Mouse (Mus musculus) hindbrain, embryonic 14.5 days (tissue): ENCODE measurements around the gene Foxp1. TPM values are rescaled to one million over a fixed set of nuclear protein-coding genes. Genes with fewer than 3 reads are reported as not detected.

Source experiments
- ATAC-seq: fragments of 200-750 bp; cut with Nextera tagmentation; 2 replicates; pipeline ENCODE4 v1.8.0; 2017; ENCODE audit warnings: moderate number of reproducible peaks, mild to moderate bottlenecking, moderate TSS enrichment, moderate library complexity; ENCODE audit not compliant: low FRiP score
- DNase-seq: peaks from one replicate; pipeline ENCODE4 v3.0.0-alpha.2; 2015; ENCODE audit warnings: low spot score
- H3K27ac ChIP-seq: fragments of 300-500 bp; sonication (generic); 2 replicates; pipeline ENCODE4 v1.5.1; 2014; ENCODE audit warnings: mild to moderate bottlenecking, moderate library complexity
- H3K27me3 ChIP-seq: fragments of 300-500 bp; sonication (generic); 2 replicates; pipeline ENCODE4 v1.6.1; 2014; ENCODE audit warnings: mild to moderate bottlenecking, low read length, mixed read lengths; ENCODE audit not compliant: control insufficient read depth, insufficient read depth
- H3K36me3 ChIP-seq: fragments of 300-500 bp; sonication (generic); replicated peaks from 2 replicates; pipeline ENCODE4 v1.6.1; 2014; ENCODE audit not compliant: control insufficient read depth, insufficient read depth
- H3K4me1 ChIP-seq: fragments of 300-500 bp; sonication (generic); replicated peaks from 2 replicates; pipeline ENCODE4 v1.6.1; 2014; ENCODE audit warnings: antibody characterized with exemption, low read length, mixed read lengths; ENCODE audit not compliant: control insufficient read depth, insufficient read depth
- H3K4me2 ChIP-seq: fragments of 300-500 bp; sonication (generic); replicated peaks from 2 replicates; pipeline ENCODE4 v1.6.1; 2014; ENCODE audit warnings: mild to moderate bottlenecking, moderate library complexity
- H3K4me3 ChIP-seq: fragments of 300-500 bp; sonication (generic); replicated peaks from 2 replicates; pipeline ENCODE4 v1.5.1; 2014; ENCODE audit warnings: mild to moderate bottlenecking, low read length
- H3K9ac ChIP-seq: fragments of 300-500 bp; sonication (generic); 2 replicates; pipeline ENCODE4 v1.6.1; 2014
- H3K9me3 ChIP-seq: fragments of 300-500 bp; sonication (generic); 2 replicates; pipeline ENCODE4 v1.6.1; 2016; ENCODE audit warnings: low read length; ENCODE audit not compliant: control insufficient read depth
- WGBS: fragments of 180-500 bp; shearing (Covaris S2); extraction: QIAGEN DNeasy Blood & Tissue Kit; methylation state at CpG from one replicate; pipeline ENCODE4 v1.1.7; 2014; 5-methylcytosine and 5-hydroxymethylcytosine counted together
- polyA plus RNA-seq: library from polyadenylated mRNA; unstranded; fragments of >200 nt; fragmentation: Nextera tagmentation; extraction: Ambion mirVana; gene quantifications from 2 replicates; pipeline ENCODE4 v1.2.1, GENCODE M21; 2014

Gene Foxp1
- polyA plus RNA-seq, 1 experiment from 2014 or later: 68.3 TPM

GRCm38 (mm10) chr6:99359036-99359698, 163.4 kb downstream of the Foxp1 start:
- H3K4me3 ChIP-seq: no peak overlapping the region
- DNase-seq (no peak), ATAC-seq (no peak)
- no peak overlapping the region for H3K9ac ChIP-seq
- H3K4me2 ChIP-seq: no peak overlapping the region
- no peak overlapping the region for H3K27ac ChIP-seq
- H3K27me3 ChIP-seq: no peaks in the 10 kb centered on the region
- H3K9me3 ChIP-seq: no peaks in the 10 kb centered on the region
- 85% methylated on average over 9 of the region's 9 CpGs for WGBS
- H3K36me3 ChIP-seq: no peaks in the 10 kb centered on the region
- no peaks in the 10 kb centered on the region for H3K4me1 ChIP-seq

DNA sequence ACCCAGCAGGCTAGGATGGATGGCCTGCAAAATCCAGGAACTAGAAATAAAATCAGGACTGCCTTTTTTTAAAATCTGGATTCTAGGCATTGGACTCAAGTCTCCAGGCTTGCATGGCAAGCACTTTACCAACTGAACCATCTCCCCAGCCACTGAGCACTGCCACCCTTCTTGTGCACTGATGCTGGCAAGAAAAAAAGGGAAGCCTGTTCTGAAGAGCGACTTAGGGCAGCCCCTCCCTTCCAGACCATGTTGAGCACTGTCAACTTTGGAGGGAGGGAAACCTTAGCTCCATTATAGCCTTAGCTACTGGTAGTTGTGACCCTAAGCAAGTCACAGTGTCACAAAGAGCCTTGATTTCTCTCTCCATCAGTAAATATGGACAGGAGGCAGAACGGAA, 164.6 kb downstream of the Foxp1 start:
- DNase-seq (no peak), ATAC-seq (no peak)
- no peak overlapping the region for H3K4me2 ChIP-seq
- no peak overlapping the region for H3K4me3 ChIP-seq
- no peaks in the 10 kb centered on the region for H3K36me3 ChIP-seq
- H3K27ac ChIP-seq: no peak overlapping the region
- WGBS: 98% methylated on average over 2 of the region's 2 CpGs
- no peak overlapping the region for H3K9ac ChIP-seq
- H3K9me3 ChIP-seq: no peaks in the 10 kb centered on the region
- H3K4me1 ChIP-seq: no peaks in the 10 kb centered on the region
- H3K27me3 ChIP-seq: no peaks in the 10 kb centered on the region

DNA sequence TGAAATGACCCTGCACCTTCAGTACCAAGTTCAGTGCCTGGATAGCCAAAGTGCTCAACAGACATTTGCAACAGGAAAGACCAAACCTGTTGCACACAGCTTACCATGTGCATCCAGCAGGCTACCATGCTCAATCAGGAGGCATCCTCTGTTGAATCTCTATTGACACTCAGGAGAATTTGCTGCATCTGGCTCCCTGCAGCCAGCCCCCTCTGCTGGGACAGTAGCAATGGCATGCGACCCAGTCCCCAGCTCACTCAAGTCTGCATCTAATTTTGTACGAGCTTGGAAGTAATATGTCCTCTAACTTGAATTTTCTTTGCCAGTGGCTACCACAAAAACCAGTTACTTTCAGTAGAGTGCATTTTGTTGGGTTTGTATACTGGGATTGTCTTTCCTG, 168.2 kb downstream of the Foxp1 start:
- WGBS: 76% methylated on average over 2 of the region's 2 CpGs
- no peak overlapping the region for H3K27ac ChIP-seq
- no peak overlapping the region for H3K4me2 ChIP-seq
- ATAC-seq: no peak
- H3K4me3 ChIP-seq: no peak overlapping the region
- H3K9me3 ChIP-seq: no peaks in the 10 kb centered on the region
- H3K9ac ChIP-seq: no peak overlapping the region
- DNase-seq: no peak
- no peaks in the 10 kb centered on the region for H3K27me3 ChIP-seq
- H3K4me1 ChIP-seq: no peaks in the 10 kb centered on the region
- H3K36me3 ChIP-seq: no peaks in the 10 kb centered on the region

DNA sequence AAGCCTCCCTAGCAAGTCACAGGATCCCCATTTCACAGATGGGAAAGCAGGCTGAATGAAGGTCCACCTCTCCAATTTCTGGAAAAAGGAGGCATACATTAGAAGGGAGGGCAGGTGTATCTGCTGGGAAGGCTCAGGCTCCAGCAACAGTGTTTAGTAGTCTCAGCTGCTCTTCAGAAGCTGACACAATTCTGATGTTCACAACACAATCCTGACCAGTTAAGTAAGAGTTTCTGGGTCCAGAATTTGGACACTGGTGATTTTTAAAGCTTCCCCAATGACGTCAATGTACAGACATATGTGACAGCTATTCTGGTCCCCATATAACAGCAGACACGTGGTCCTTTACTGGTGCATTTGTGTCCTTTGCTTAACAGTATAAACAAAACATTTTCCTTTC, 169.1 kb downstream of the Foxp1 start:
- Histone ChIP-seq H3K9ac (no peak overlapping the region), H3K4me3 (no peak overlapping the region), H3K9me3 (no peaks in the 10 kb centered on the region), H3K4me2 (no peak overlapping the region), H3K27ac (no peak overlapping the region), H3K36me3 (no peaks in the 10 kb centered on the region), H3K4me1 (no peaks in the 10 kb centered on the region), H3K27me3 (no peaks in the 10 kb centered on the region)
- WGBS: 84% methylated on average over 2 of the region's 2 CpGs
- DNase-seq: no peak
- no peak for ATAC-seq

DNA sequence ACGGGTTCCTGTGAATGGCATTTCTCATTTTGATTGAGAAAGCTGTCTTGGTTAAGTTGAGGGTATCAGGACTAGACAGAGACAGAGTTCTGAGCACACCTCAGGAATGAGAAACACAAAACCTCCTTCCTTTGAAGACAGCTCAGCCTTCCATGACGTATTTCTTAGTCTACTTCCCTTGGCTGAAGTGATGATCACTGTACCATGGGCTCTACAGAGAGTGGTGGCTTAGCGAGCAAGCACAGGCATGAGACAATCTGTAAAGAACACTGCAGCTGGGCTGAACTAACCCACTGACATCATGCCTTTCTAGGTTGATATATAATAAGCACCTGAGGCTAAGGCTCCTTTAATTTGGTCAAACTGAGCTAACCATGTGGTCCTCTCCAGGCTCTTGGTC, 172.0 kb downstream of the Foxp1 start:
- H3K4me3 ChIP-seq: no peak overlapping the region
- no peaks in the 10 kb centered on the region for H3K27me3 ChIP-seq
- H3K27ac ChIP-seq: no peak overlapping the region
- 81% methylated on average over 3 of the region's 3 CpGs for WGBS
- H3K36me3 ChIP-seq: no peaks in the 10 kb centered on the region
- H3K9me3 ChIP-seq: no peaks in the 10 kb centered on the region
- 0 out of 2 replicates have a peak, but pooled peaks cover 3% of the 10 kb centered on the region for H3K4me1 ChIP-seq
- ATAC-seq (no peak), DNase-seq (no peak)
- H3K4me2 ChIP-seq: no peak overlapping the region
- no peak overlapping the region for H3K9ac ChIP-seq

GRCm38 (mm10) chr6:99350156-99350555, 172.4 kb downstream of the Foxp1 start:
- no peak overlapping the region for H3K27ac ChIP-seq
- H3K9ac ChIP-seq: no peak overlapping the region
- no peaks in the 10 kb centered on the region for H3K27me3 ChIP-seq
- no peak overlapping the region for H3K4me2 ChIP-seq
- ATAC-seq (no peak), DNase-seq (no peak)
- no peaks in the 10 kb centered on the region for H3K36me3 ChIP-seq
- 86% methylated on average over 5 of the region's 5 CpGs for WGBS
- H3K4me1 ChIP-seq: 0 out of 2 replicates have a peak, but pooled peaks cover 3% of the 10 kb centered on the region
- no peak overlapping the region for H3K4me3 ChIP-seq
- H3K9me3 ChIP-seq: no peaks in the 10 kb centered on the region

DNA sequence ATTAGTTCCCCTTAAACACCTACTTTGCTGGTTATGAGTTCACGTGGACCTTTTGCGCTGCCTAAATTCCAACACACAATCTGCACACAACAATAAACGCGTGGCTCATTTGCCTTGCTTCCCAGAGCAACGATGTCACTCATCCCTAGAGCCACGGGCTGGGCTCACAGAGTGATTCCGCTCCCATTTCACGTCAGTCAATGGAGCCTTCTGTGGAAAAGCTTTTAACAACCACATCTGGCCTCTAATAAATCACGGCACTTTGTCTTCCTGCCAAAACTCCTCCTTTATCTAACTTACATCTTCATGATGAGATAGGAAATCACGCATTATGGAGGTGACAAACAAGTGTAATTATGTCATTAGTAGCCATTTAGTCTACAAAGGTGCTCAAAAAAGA, 174.7 kb downstream of the Foxp1 start:
- Histone ChIP-seq H3K36me3 (no peaks in the 10 kb centered on the region), H3K4me2 (no peak overlapping the region), H3K27me3 (no peaks in the 10 kb centered on the region), H3K9me3 (no peaks in the 10 kb centered on the region), H3K27ac (no peak overlapping the region), H3K4me3 (no peak overlapping the region), H3K9ac (no peak overlapping the region), H3K4me1 (0 out of 2 replicates have a peak, but pooled peaks cover 3% of the 10 kb centered on the region)
- 29% methylated on average over 10 of the region's 10 CpGs for WGBS
- DNase-seq (no peak), ATAC-seq (no peak)

DNA sequence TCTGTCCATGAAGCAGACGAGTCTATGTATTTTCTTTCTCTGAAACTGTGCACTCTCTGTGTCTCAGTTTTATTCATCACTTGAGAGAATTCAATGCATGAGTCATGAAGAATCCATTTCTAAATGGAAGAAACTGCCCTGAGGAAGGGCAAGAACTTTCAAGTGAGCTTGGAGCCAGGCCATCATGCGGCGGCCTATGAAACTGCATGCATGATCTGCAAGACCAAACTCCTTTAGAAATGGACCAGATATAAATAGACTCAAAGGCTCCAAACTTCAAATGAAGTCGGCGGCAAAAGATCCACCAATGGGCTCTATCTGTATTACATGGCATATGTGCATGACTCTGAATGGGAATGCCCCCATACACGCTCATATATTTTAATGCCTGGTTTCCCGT, 177.6 kb downstream of the Foxp1 start:
- Histone ChIP-seq H3K9ac (no peak overlapping the region), H3K9me3 (no peaks in the 10 kb centered on the region), H3K36me3 (no peaks in the 10 kb centered on the region), H3K4me1 (0 out of 2 replicates have a peak, but pooled peaks cover 3% of the 10 kb centered on the region), H3K27me3 (no peaks in the 10 kb centered on the region), H3K27ac (no peak overlapping the region), H3K4me2 (no peak overlapping the region), H3K4me3 (no peak overlapping the region)
- 98% methylated on average over 7 of the region's 7 CpGs for WGBS
- DNase-seq (no peak), ATAC-seq (no peak)

GRCm38 (mm10) chr6:99344357-99344756, 178.2 kb downstream of the Foxp1 start:
- H3K9ac ChIP-seq: no peak overlapping the region
- no peaks in the 10 kb centered on the region for H3K36me3 ChIP-seq
- H3K27me3 ChIP-seq: no peaks in the 10 kb centered on the region
- no peak overlapping the region for H3K4me2 ChIP-seq
- ATAC-seq: no peak
- no peak overlapping the region for H3K27ac ChIP-seq
- WGBS: 88% methylated on average over 3 of the region's 3 CpGs
- no peak overlapping the region for H3K4me3 ChIP-seq
- 0 out of 2 replicates have a peak, but pooled peaks cover 6% of the 10 kb centered on the region for H3K4me1 ChIP-seq
- no peaks in the 10 kb centered on the region for H3K9me3 ChIP-seq
- DNase-seq: no peak

DNA sequence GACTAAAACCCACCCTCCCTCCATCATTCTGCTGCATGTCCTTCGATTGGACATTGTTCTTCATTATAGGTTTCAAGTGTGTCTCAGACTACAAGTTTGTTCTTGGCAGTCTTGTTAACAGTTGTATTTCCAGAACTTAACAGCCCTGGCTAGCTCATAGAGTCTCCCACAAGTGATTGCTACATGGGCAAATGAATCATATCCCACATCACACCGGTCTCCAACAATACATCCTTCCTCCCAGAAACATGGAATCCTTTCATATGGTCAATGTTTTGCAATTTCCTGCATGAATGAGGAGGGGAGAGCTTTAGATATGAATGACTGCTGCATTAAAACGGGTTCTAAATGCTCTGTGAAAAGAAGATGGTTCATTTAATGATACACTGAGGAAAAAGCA, 178.7 kb downstream of the Foxp1 start:
- Histone ChIP-seq H3K9me3 (no peaks in the 10 kb centered on the region), H3K4me1 (0 out of 2 replicates have a peak, but pooled peaks cover 10% of the 10 kb centered on the region), H3K36me3 (no peaks in the 10 kb centered on the region), H3K4me2 (no peak overlapping the region), H3K27ac (no peak overlapping the region), H3K9ac (no peak overlapping the region), H3K4me3 (no peak overlapping the region), H3K27me3 (no peaks in the 10 kb centered on the region)
- ATAC-seq (no peak), DNase-seq (no peak)
- 86% methylated on average over 3 of the region's 3 CpGs for WGBS
